Comparison of ENCODE assay signal across 8 mouse cellular contexts in genomic region chr7:55710872-55711558, GRCm38 (mm10). TPM values are rescaled to one million over a fixed set of nuclear protein-coding genes. Genes with fewer than 3 reads are reported as not detected.
DNase-seq lines count a peak whose midpoint lies in the region; ATAC-seq lines count a peak whose summit lies in the region.
"Had no signal": no experiment of that assay in that cellular context is flagged by ENCODE, and none has a peak within 500 bp of the region (broad histone marks: within the 10 kb centered on the region; RNA-seq: fewer than 3 reads in every experiment).

No protein-coding gene starts in this region.

- H3K27ac ChIP-seq in hindbrain, embryonic 11.5 days (ENCODE audit: low read depth, low read length) = no peak overlapping the region

- no peak overlapping the region for H3K4me2 ChIP-seq in hindbrain, embryonic 11.5 days (replicated peaks; ENCODE audit: low read depth, low read length)

- no peaks in the 10 kb centered on the region for H3K36me3 ChIP-seq in hindbrain, embryonic 11.5 days (ENCODE audit: control insufficient read depth, insufficient read depth, low read length)

- no peaks in the 10 kb centered on the region for H3K9me3 ChIP-seq in hindbrain, embryonic 11.5 days (ENCODE audit: control insufficient read depth, low read length)
- H3K9me3 ChIP-seq: megakaryocyte, embryonic 14.5 days had no signal

- H3K4me1 ChIP-seq in hindbrain, embryonic 11.5 days (replicated peaks; ENCODE audit: control insufficient read depth, insufficient read depth, low read length) = no peaks in the 10 kb centered on the region

- WGBS in hindbrain, embryonic 11.5 days = 13% methylated on average over 11 of the region's 11 CpGs

- no peak overlapping the region for H3K4me3 ChIP-seq in hindbrain, embryonic 11.5 days (ENCODE audit: low read depth, low read length)
- H3K4me3 ChIP-seq: megakaryocyte, embryonic 14.5 days had no signal

- ATAC-seq in hindbrain, embryonic 11.5 days (ENCODE audit: low FRiP score) = peak; percentile 97
- ATAC-seq in megakaryocyte progenitor cell, adult 5-6 weeks (replicated peaks; ENCODE audit: poor library complexity) = peak; percentile 98

- no peak overlapping the region for H3K9ac ChIP-seq in hindbrain, embryonic 11.5 days (ENCODE audit: low read depth, low read length)

- DNase-seq in ES-CJ7 (ENCODE audit: low read depth, low spot score) (peak; percentile 79), adipocyte (ENCODE audit: low spot score) (peak; percentile 72)
- DNase-seq in embryo, embryonic 11 days = peak; percentile 85
- DNase-seq in hindbrain, embryonic 11.5 days (ENCODE audit: low spot score) = peak; percentile 89
- DNase-seq in layer of hippocampus, adult 9-11 months = peak; percentile 42
- peak; percentile 61 for DNase-seq in right cerebral cortex, postnatal 4 days

- no peaks in the 10 kb centered on the region for H3K27me3 ChIP-seq in hindbrain, embryonic 11.5 days (ENCODE audit: control insufficient read depth, insufficient read depth, low read length)
- H3K27me3 ChIP-seq: megakaryocyte, embryonic 14.5 days had no signal

RNA-seq across cellular contexts. Expression of gene Siglech, which starts 57.0 kb away (rescaled TPM):
- 0.86 and 1.0 TPM in 2 replicates for polyA plus RNA-seq in hindbrain, embryonic 11.5 days (2014; fragmentation: Nextera tagmentation; extraction: Ambion mirVana)
- 0.10 TPM in 1 of 2 replicates, not detected in the other for total RNA-seq in megakaryocyte progenitor cell, adult 5-6 weeks (2015)
- 0.46 TPM in 1 of 2 replicates, not detected in the other for total RNA-seq in megakaryocyte progenitor cell, adult 5-6 weeks (2017)
